Mouse (Mus musculus) spleen, adult 2 months (tissue): ENCODE data around the gene Gm13694. TPM values are rescaled to one million over a fixed set of nuclear protein-coding genes. Genes with fewer than 3 reads are reported as not detected.
"Not testable (repeated sequence)": the region's sequence is repeated elsewhere in the genome, so short reads cannot be mapped to it uniquely, and the experiment has no call there.

ENCODE experiments used
- DNase-seq, 2 experiments: peaks; one replicate each; pipeline versions ENCODE4 v3.0.0 to v3.0.0-alpha.2; 2012 to 2021; ENCODE audit warnings: low spot score in 2 of 2, low read depth in 1 of 2
- H3K27ac ChIP-seq: fragments of 200-500 bp; 2 replicates; pipeline ENCODE4 v1.5.1; 2012; ENCODE audit warnings: low read length, inconsistent platforms; ENCODE audit not compliant: insufficient read depth
- H3K27me3 ChIP-seq: fragments of 200-500 bp; 2 replicates; pipeline ENCODE4 v1.6.1; 2012; ENCODE audit warnings: mild to moderate bottlenecking, moderate library complexity, low read length, inconsistent platforms; ENCODE audit not compliant: control insufficient read depth, insufficient read depth
- H3K36me3 ChIP-seq: fragments of 200-500 bp; 2 replicates; pipeline ENCODE4 v1.6.1; 2012; ENCODE audit warnings: mild to moderate bottlenecking, low read length, inconsistent platforms; ENCODE audit not compliant: control insufficient read depth, insufficient read depth
- H3K4me1 ChIP-seq: fragments of 200-500 bp; 2 replicates; pipeline ENCODE4 v1.6.1; 2011; ENCODE audit warnings: inconsistent platforms; ENCODE audit not compliant: control insufficient read depth, insufficient read depth, insufficient read length
- H3K4me3 ChIP-seq: fragments of 200-500 bp; 2 replicates; pipeline ENCODE4 v1.5.1; 2011; ENCODE audit warnings: mild to moderate bottlenecking, inconsistent platforms; ENCODE audit not compliant: insufficient read depth, insufficient read length; ENCODE audit errors: extremely low read depth
- CTCF ChIP-seq: fragments of 200-500 bp; IDR thresholded peaks from 2 replicates; pipeline ENCODE4 v1.5.1; 2011; ENCODE audit warnings: mild to moderate bottlenecking, inconsistent platforms; ENCODE audit not compliant: insufficient read depth, insufficient read length, insufficient replicate concordance; ENCODE audit errors: extremely low read depth
- POLR2A ChIP-seq: fragments of 200-500 bp; IDR thresholded peaks from 2 replicates; pipeline ENCODE4 v1.6.1; 2011; ENCODE audit warnings: low read depth, low read length, inconsistent platforms
- WGBS: fragments of 180-500 bp; shearing (Covaris S2); methylation state at CpG from one replicate; pipeline ENCODE4 v1.1.7; 2018; 5-methylcytosine and 5-hydroxymethylcytosine counted together
- polyA plus RNA-seq: library from polyadenylated mRNA; depleted of rRNA; stranded (reverse); fragments of >200 nt; gene quantifications from 2 replicates; pipeline ENCODE4 v1.2.3, GENCODE M21; 2012; rRNA removed

The Gm13694 gene
- not detected in 2 replicates for polyA plus RNA-seq

- H3K4me3 ChIP-seq, H3K27me3 ChIP-seq, H3K27ac ChIP-seq, H3K4me1 ChIP-seq, DNase-seq, H3K36me3 ChIP-seq: not testable (repeated sequence)
- no CpG with 5 or more reads among the region's 6 CpGs for WGBS
Measured at GRCm38 (mm10) chr2:83978633-83979032, at the start of gene Gm13694. TSS of gene Gm13694 (plus strand) at chr2:83978933.

- 12% methylated on average over 2 of the region's 2 CpGs for WGBS
- no peaks in the 10 kb centered on the region for H3K36me3 ChIP-seq
- peak; percentile 38 to 71 for DNase-seq
- no peak overlapping the region for H3K4me3 ChIP-seq
- no peak overlapping the region; the same call in none of the 2 replicates for H3K27ac ChIP-seq
- no peak for TF ChIP-seq CTCF
- TF ChIP-seq POLR2A, result no peak
- peaks cover 4% of the 10 kb centered on the region; the same call in 1 of the 2 replicates for H3K4me1 ChIP-seq
- H3K27me3 ChIP-seq, result no peaks in the 10 kb centered on the region
Measured at GRCm38 (mm10) chr2:83929478-83930088, 49.1 kb upstream of the Gm13694 start.

GRCm38 (mm10) chr2:83940931-83941361 lies 37.8 kb upstream of the Gm13694 start, which contains the start of gene Zswim2:
TSS of gene Zswim2 (minus strand) at chr2:83941228.
- no peak for TF ChIP-seq CTCF
- TF ChIP-seq POLR2A, result no peak
- peak; percentile 26 to 37 for DNase-seq
- 3% methylated on average over 20 of the region's 20 CpGs for WGBS
- Histone ChIP-seq H3K27ac (no peak within 1 kb of the TSS), H3K4me3 (peak within 1 kb of the TSS; percentile 17), H3K4me1 (peaks cover 3% of the 10 kb centered on the region; the same call in 1 of the 2 replicates), H3K36me3 (no peaks in the 10 kb centered on the region), H3K27me3 (no peaks in the 10 kb centered on the region)

GRCm38 (mm10) chr2:83941378-83941777 lies 37.4 kb upstream of the Gm13694 start:
- 13% methylated on average over 3 of the region's 3 CpGs for WGBS
- peak overlapping the region; percentile 17; the same call in 1 of the 2 replicates for H3K4me3 ChIP-seq

DNA sequence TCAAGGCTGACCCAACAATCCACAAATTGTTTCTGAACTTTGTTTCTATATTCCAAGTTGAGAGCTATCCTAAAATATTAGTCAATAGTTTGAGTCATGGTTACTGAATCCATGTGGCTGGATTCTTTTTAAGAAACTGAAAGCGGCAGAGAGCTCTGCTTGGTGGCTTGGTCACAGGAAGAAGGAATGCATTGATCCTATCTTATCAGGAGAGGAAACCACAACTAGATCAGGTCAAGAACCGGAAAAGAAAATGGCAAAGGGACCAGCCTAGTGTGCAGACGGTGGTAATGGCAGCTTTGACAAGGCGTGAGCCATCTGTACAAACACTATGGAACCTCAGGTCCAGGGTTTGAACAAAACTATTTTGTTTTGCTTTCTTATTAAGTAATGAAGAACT lies 36.9 kb upstream of the Gm13694 start:
- H3K4me3 ChIP-seq, result no peak overlapping the region
- no peaks in the 10 kb centered on the region for H3K36me3 ChIP-seq
- peaks cover 3% of the 10 kb centered on the region; the same call in 1 of the 2 replicates for H3K4me1 ChIP-seq
- no peak for DNase-seq
- H3K27me3 ChIP-seq, result no peaks in the 10 kb centered on the region
- H3K27ac ChIP-seq, result no peak overlapping the region
- no peak for TF ChIP-seq CTCF
- no peak for TF ChIP-seq POLR2A
- 35% methylated on average over 4 of the region's 4 CpGs for WGBS

More at GRCm38 (mm10) chr2:83941378-83941777, 37.4 kb upstream of the Gm13694 start:
- Histone ChIP-seq H3K27ac (no peak overlapping the region), H3K4me1 (peaks cover 3% of the 10 kb centered on the region; the same call in 1 of the 2 replicates), H3K27me3 (no peaks in the 10 kb centered on the region), H3K36me3 (no peaks in the 10 kb centered on the region)
- TF ChIP-seq CTCF, result no peak
- TF ChIP-seq POLR2A, result no peak
- DNase-seq, result no peak

- H3K4me1 ChIP-seq, H3K27me3 ChIP-seq, H3K36me3 ChIP-seq, H3K4me3 ChIP-seq, H3K27ac ChIP-seq, DNase-seq: not testable (repeated sequence)
- WGBS, result no CpG with 5 or more reads among the region's 6 CpGs
Measured at GRCm38 (mm10) chr2:83955393-83955792, 23.3 kb upstream of the Gm13694 start, which contains the start of gene Gm13698. TSS of gene Gm13698 (plus strand) at chr2:83955693.

- DNase-seq, H3K27ac ChIP-seq, H3K4me3 ChIP-seq, H3K36me3 ChIP-seq, H3K27me3 ChIP-seq, H3K4me1 ChIP-seq: not testable (repeated sequence)
- no CpG with 5 or more reads among the region's 6 CpGs for whole genome bisulfite sequencing
Measured at GRCm38 (mm10) chr2:83961203-83961602, 17.5 kb upstream of the Gm13694 start, which contains the start of gene Gm13693. TSS of gene Gm13693 (plus strand) at chr2:83961503.

GRCm38 (mm10) chr2:83967013-83967412 lies 11.7 kb upstream of the Gm13694 start, which contains the start of gene Gm13695:
TSS of gene Gm13695 (plus strand) at chr2:83967313.
- DNase-seq, H3K36me3 ChIP-seq, H3K4me1 ChIP-seq, H3K27me3 ChIP-seq, H3K27ac ChIP-seq, H3K4me3 ChIP-seq: not testable (repeated sequence)
- no CpG with 5 or more reads among the region's 6 CpGs for WGBS

- H3K27me3 ChIP-seq, H3K36me3 ChIP-seq, DNase-seq, H3K27ac ChIP-seq, H3K4me3 ChIP-seq, H3K4me1 ChIP-seq: not testable (repeated sequence)
- WGBS, result no CpG with 5 or more reads among the region's 6 CpGs
Measured at GRCm38 (mm10) chr2:83972823-83973222, 5.9 kb upstream of the Gm13694 start, which contains the start of gene Gm13696. TSS of gene Gm13696 (plus strand) at chr2:83973123.

- no CpG with 5 or more reads among the region's 6 CpGs for WGBS
- not testable (repeated sequence) for H3K27ac ChIP-seq, H3K27me3 ChIP-seq, H3K4me1 ChIP-seq, H3K36me3 ChIP-seq, H3K4me3 ChIP-seq, DNase-seq
Measured at GRCm38 (mm10) chr2:83984443-83984842, 5.7 kb downstream of the Gm13694 start, which contains the start of gene Gm13697. TSS of gene Gm13697 (plus strand) at chr2:83984743.
